Mouse (Mus musculus): Measurements from ENCODE around the gene Sf3a2. TPM values are rescaled to one million over a fixed set of nuclear protein-coding genes. Genes with fewer than 3 reads are reported as not detected.

The Sf3a2 gene
- 38.5 and 51.4 TPM in 2 replicates for polyA plus RNA-seq (2012; ENCODE audit: insufficient read depth, insufficient read length, missing spikeins)

DNA sequence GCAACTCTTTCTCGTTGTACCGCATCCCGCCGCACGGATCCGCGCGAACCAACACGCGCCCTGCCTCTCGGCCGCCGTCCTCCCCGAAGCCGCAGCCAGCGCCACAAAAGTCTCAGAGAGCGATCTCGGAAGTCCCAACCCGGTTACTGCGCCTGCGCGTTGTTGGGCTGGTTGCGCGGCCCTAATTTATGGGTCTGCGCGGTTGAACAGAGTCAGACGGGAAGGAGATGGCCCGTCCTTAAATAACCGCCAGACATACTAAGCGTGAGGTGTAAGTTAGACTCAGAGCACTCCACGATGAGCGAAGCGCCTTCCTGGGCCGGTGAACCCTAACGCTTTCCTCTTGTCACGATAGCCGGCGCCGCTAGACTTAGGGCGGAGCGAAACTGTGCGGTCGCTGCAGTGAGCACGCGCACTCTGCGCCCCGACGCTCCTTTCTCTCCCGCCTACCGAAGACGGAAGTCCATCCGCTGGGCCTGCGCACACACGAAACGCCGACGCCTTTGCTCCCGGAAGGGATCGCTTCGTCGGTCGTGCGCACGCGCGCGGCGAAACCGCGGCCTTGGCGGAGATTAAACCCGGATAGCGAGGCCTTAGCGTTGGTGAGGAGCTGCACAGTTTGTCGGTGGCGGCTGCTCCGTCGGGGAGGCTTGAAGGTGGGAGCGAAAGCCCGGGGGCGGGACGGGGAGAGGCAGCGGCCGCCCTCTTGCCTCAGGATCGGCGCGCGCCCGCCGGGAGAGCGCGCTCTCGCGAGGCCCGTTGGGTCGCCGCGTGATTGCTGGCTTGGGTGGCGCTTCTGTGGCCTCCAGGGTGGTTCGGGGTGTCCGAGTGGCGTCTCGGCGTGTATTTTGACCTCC lies at the start of gene Sf3a2, which contains the start of gene Plekhj1:
TSS of gene Sf3a2 (plus strand) at position 49 of the 857 bp plus-strand sequence.
TSS of gene Plekhj1 (minus strand) at position 477 of the 857 bp plus-strand sequence.
- TF ChIP-seq CTCF (IDR thresholded peaks at IDR 0.05; ENCODE audit: low read depth, low read length) (no peak), POLR2A (IDR thresholded peaks at IDR 0.05; ENCODE audit: borderline replicate concordance, low read depth, low read length) (no peak)
- Histone ChIP-seq H3K27ac (ENCODE audit: insufficient read depth, low read depth, low read length) (peak within 1 kb of the TSS; percentile 95), H3K4me3 (ENCODE audit: insufficient read depth, low read length) (peak within 1 kb of the TSS; percentile 76), H3K4me1 (ENCODE audit: control insufficient read depth, insufficient read depth, low read length) (peaks cover 13% of the 10 kb centered on the region)

DNA sequence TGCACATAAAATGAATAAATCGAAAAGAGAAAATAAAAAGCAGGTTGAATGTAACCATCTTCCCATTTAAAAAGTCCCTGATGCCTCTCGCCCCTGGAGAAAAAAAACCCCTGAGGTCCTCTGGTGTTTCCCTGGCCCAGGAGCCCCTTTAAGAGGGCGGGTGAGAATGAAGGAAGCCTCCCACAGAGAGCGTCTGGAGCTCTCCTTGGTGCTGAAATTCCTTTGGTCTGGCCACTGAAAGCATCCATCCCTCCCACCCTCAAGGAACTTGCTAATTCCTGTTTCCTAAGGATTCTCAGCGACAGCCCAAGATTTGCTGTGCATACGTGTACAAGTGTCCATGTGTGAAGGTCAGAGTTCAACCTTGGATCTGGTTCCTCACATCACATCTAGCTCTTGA lies 49.4 kb upstream of the Sf3a2 start:
- Histone ChIP-seq H3K4me1 (ENCODE audit: control insufficient read depth, insufficient read depth, low read length) (peaks cover 25% of the 10 kb centered on the region), H3K4me3 (ENCODE audit: insufficient read depth, low read length) (no peak overlapping the region), H3K27ac (ENCODE audit: insufficient read depth, low read depth, low read length) (no peak overlapping the region)
- TF ChIP-seq POLR2A (IDR thresholded peaks at IDR 0.05; ENCODE audit: borderline replicate concordance, low read depth, low read length) (no peak), CTCF (IDR thresholded peaks at IDR 0.05; ENCODE audit: low read depth, low read length) (no peak)

DNA sequence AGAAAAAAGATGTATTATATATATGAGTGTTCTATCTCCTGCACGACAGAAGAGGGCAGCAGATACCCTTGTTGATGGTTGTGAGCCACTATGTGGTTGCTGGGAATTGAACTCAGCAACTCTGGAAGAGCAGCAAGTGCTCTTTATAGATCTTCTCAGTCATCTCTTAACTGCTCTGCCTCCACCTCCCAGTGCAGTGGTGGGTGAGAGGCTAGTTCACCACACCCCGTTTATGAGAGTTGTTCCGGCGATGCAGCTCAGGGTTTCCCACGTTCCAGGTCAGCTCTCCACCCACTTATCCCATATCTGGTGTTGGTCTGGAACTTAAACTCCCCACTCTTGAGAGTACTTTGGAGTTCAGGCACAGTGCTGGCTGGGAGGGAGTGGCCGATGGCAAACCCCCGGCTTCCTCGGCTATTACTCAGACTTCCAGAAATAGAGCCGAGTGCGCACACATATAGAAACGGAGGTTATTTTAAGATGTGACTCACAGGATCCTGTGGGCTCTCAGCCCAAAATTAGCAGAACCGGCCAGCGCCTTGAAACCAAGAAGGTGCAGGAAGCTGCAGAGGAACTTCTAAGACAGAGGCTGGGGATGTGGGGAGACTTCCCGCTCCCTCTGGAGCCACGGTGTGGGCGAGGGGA lies 46.7 kb upstream of the Sf3a2 start:
- peak overlapping the region; percentile 39 for H3K4me3 ChIP-seq (ENCODE audit: insufficient read depth, low read length)
- peaks cover 27% of the 10 kb centered on the region for H3K4me1 ChIP-seq (ENCODE audit: control insufficient read depth, insufficient read depth, low read length)
- no peak for TF ChIP-seq POLR2A (IDR thresholded peaks at IDR 0.05; ENCODE audit: borderline replicate concordance, low read depth, low read length)
- peak; percentile 29; the same call in 1 of the 2 replicates for TF ChIP-seq CTCF (IDR thresholded peaks at IDR 0.05; ENCODE audit: low read depth, low read length)
- H3K27ac ChIP-seq (ENCODE audit: insufficient read depth, low read depth, low read length) = peak overlapping the region; percentile 98

DNA sequence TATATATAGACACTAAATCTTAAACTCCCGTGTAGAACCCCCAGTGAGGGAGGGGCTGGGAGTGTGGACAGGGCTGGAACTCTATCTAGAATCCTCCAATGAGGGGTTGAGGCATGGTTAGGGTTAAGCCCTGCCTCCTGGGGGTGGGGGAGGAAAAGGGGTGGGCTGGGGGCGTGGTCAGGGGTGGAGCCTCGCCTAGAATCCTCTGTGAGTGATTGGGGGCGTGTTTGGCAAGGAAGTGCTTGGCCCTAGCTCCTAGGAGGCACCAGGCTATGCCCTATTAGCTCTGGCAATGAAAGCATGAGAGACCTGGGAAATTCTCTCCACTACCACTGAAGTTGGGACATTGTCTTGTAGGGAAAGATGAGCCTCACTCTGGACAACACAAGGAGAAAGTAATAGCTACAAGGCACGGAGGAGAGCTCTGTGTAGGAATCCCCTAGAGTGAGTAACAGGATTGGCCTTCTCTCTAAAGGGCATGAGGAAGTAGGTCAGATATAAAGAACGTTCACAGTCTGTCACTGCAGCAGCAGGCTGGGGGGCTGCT lies 45.8 kb upstream of the Sf3a2 start:
- H3K4me3 ChIP-seq (ENCODE audit: insufficient read depth, low read length) = peak overlapping the region; percentile 39

DNA sequence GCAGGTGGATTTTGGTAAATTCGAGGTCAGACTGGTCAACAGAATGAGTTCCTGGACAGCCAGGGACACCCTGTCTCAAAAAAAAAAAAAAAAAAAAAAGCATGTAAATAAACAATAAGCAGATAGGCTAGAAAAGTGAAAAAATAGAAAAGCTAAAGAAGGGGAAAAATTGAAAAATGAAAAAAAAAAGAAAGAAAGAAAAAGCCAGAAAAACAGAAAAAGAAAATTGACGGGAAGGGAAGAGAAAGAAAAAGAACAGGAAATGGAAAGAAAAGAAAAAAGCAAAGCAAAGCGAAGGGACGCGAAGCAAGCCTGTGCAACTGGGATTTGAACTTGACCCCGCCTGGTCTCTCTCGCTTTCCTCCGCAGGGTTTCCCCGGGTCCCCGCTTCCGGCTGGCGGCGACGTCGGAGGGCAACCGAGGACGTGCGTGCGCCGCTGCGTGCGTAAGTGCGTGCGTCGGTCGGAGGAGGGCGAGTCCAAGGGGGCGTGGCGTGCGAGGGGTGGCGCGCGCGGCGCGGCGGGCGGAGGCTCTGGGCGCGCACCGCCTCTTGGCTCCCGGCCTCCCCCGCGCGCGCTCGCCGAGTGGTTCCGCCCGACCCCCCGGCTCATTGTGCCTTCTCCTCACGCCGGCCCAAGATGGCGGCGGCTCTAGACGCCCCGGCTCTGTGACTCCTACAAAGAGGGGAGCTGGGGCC lies 43.3 kb upstream of the Sf3a2 start, which contains the start of gene Dot1l:
TSS of gene Dot1l (plus strand) at position 613 of the 697 bp plus-strand sequence.
- peak within 1 kb of the TSS; percentile 47 for H3K27ac ChIP-seq (ENCODE audit: insufficient read depth, low read depth, low read length)
- peak within 1 kb of the TSS; percentile 91 for H3K4me3 ChIP-seq (ENCODE audit: insufficient read depth, low read length)
- peaks cover 59% of the 10 kb centered on the region for H3K4me1 ChIP-seq (ENCODE audit: control insufficient read depth, insufficient read depth, low read length)
- no peak for TF ChIP-seq CTCF (IDR thresholded peaks at IDR 0.05; ENCODE audit: low read depth, low read length)
- TF ChIP-seq POLR2A (IDR thresholded peaks at IDR 0.05; ENCODE audit: borderline replicate concordance, low read depth, low read length) = no peak

More for the DNA sequence above, 45.8 kb upstream of the Sf3a2 start:
- no peak for TF ChIP-seq POLR2A (IDR thresholded peaks at IDR 0.05; ENCODE audit: borderline replicate concordance, low read depth, low read length)
- no peak for TF ChIP-seq CTCF (IDR thresholded peaks at IDR 0.05; ENCODE audit: low read depth, low read length)
- peak overlapping the region; percentile 98 for H3K27ac ChIP-seq (ENCODE audit: insufficient read depth, low read depth, low read length)
- H3K4me1 ChIP-seq (ENCODE audit: control insufficient read depth, insufficient read depth, low read length) = peaks cover 36% of the 10 kb centered on the region

DNA sequence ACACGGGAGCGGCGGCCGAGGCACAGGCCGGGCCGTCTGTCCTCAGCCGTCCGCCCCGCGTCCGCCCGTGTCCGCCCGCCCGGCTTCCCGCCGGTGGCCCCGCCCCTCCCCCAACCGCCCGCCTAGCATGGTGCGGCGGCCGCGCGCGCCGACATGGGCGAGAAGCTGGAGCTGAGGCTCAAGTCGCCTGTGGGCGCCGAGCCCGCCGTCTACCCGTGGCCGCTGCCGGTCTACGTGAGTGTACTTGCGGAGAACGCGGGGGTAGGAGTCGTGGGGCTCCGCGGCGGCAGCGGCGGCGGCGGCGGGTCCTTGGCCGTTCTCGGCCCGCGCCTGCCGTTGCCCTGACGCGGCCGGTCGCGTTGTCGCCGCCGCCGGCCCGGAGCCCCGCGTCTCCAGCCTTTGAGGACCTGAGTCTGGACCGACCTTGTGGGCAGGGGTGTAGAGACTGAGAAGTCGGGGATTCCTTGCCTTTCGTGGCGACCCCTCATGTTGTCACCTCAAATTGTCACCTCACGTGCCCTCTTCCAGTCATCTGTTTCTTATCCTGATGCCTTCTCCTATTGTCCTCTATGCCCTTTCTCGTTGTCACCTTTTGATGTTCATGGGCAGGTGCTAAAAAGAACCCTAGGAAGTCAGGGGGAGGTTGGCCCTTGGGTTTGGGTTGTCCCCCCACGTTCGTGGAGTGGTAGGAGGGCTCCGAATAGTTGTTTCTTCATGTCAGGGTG lies 42.5 kb upstream of the Sf3a2 start:
- TF ChIP-seq CTCF (IDR thresholded peaks at IDR 0.05; ENCODE audit: low read depth, low read length) = no peak
- no peak for TF ChIP-seq POLR2A (IDR thresholded peaks at IDR 0.05; ENCODE audit: borderline replicate concordance, low read depth, low read length)
- peak overlapping the region; percentile 47 for H3K27ac ChIP-seq (ENCODE audit: insufficient read depth, low read depth, low read length)
- peaks cover 60% of the 10 kb centered on the region for H3K4me1 ChIP-seq (ENCODE audit: control insufficient read depth, insufficient read depth, low read length)
- peak overlapping the region; percentile 91 for H3K4me3 ChIP-seq (ENCODE audit: insufficient read depth, low read length)

DNA sequence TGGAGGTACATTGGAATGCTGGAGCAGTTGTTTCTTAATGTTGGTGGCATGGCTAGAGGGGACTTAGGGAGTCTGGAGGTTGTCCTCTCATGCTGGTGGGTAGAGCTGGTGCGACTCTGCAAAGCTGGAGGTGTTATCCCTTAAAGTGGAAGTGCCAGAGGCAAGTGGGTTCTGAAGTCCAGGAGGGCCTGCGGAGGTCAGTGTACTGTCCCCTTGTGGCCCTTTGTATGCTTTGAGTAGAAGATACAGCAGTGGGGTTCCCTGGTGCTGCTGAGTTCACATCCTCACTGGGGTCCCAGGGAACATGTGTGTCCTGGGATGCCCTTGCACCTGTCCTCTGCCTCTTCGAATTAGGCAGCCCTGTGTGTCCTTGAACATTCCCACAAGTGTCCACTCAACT lies 41.9 kb upstream of the Sf3a2 start:
- peaks cover 61% of the 10 kb centered on the region for H3K4me1 ChIP-seq (ENCODE audit: control insufficient read depth, insufficient read depth, low read length)
- peak overlapping the region; percentile 47 for H3K27ac ChIP-seq (ENCODE audit: insufficient read depth, low read depth, low read length)

DNA sequence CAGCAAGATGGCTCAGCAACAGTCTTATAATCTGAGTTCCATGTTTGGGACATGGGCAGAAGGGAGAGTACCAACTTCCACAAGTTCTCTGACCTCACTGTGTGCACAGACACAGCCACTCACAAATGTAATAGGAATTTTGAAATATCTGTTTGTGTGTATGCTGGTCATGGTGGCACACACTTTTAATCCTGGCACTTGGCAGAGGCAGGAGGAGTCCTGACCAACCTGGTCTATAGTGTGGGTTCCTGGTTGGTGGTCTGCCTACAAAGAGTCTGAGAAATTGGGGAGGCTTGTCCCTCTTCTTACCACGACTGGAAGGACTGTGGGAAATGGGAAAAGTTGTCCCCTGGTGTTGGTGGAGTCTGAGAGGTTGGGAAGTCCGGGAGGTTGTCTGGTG lies 41.5 kb upstream of the Sf3a2 start:
- Histone ChIP-seq H3K27ac (ENCODE audit: insufficient read depth, low read depth, low read length) (peak overlapping the region; percentile 47; the same call in 1 of the 2 replicates), H3K4me1 (ENCODE audit: control insufficient read depth, insufficient read depth, low read length) (peaks cover 63% of the 10 kb centered on the region), H3K4me3 (ENCODE audit: insufficient read depth, low read length) (peak overlapping the region; percentile 91)
- TF ChIP-seq POLR2A (IDR thresholded peaks at IDR 0.05; ENCODE audit: borderline replicate concordance, low read depth, low read length) (no peak), CTCF (IDR thresholded peaks at IDR 0.05; ENCODE audit: low read depth, low read length) (no peak)

More for the DNA sequence above, 41.9 kb upstream of the Sf3a2 start:
- TF ChIP-seq POLR2A (IDR thresholded peaks at IDR 0.05; ENCODE audit: borderline replicate concordance, low read depth, low read length) = no peak
- peak; percentile 24; the same call in 1 of the 2 replicates for TF ChIP-seq CTCF (IDR thresholded peaks at IDR 0.05; ENCODE audit: low read depth, low read length)
- H3K4me3 ChIP-seq (ENCODE audit: insufficient read depth, low read length) = peak overlapping the region; percentile 91

Measured in bone marrow macrophage, adult 2 months (primary cell).